ENCODE assay signal across 17 mouse cellular contexts in genomic region chr1:22649432-22649831, GRCm38 (mm10).
"Had no signal": no experiment of that assay in that cellular context is flagged by ENCODE, and none has a peak within 500 bp of the region (broad histone marks: within the 10 kb centered on the region; RNA-seq: fewer than 3 reads in every experiment).

No protein-coding gene starts in this region.

- H3K4me2 ChIP-seq: lung, embryonic 14.5 days; midbrain, embryonic 11.5 days; neural tube, embryonic 13.5 days; neural tube, embryonic 15.5 days had no signal

- H3K9me3 ChIP-seq: neural tube, embryonic 13.5 days; neural tube, embryonic 15.5 days had no signal

- H3K27me3 ChIP-seq: neural tube, embryonic 13.5 days; neural tube, embryonic 15.5 days had no signal

- DNase-seq: lung, adult 18-20 months; lung, embryonic 14.5 days; lung, postnatal 10 days; lung, postnatal 4 days; retina, postnatal 1 day; right cerebral cortex, adult 18-20 months; right cerebral cortex, postnatal 25 days; right cerebral cortex, postnatal 4 days; spleen, adult 18-20 months; thymus, adult 18-20 months; thymus, postnatal 14 days; thymus, postnatal 36 days had no signal

- H3K36me3 ChIP-seq: neural tube, embryonic 13.5 days; neural tube, embryonic 15.5 days had no signal

- H3K9ac ChIP-seq: liver, embryonic 14.5 days; lung, embryonic 14.5 days; neural tube, embryonic 13.5 days; neural tube, embryonic 15.5 days had no signal

- H3K4me3 ChIP-seq: myocyte; neural tube, embryonic 13.5 days; neural tube, embryonic 15.5 days had no signal

- H3K4me1 ChIP-seq: neural tube, embryonic 13.5 days; neural tube, embryonic 15.5 days had no signal

- H3K27ac ChIP-seq: liver, embryonic 14.5 days; neural tube, embryonic 13.5 days; neural tube, embryonic 15.5 days had no signal
